Mouse (Mus musculus) ES-Bruce4 (cell line): ENCODE measurements around the gene Pbld1.

Experiments
- CTCF ChIP-seq: IDR thresholded peaks from one replicate; pipeline ENCODE4 v1.8.1; 2011; ENCODE audit warnings: low read depth, low read length
- EP300 ChIP-seq: IDR thresholded peaks from 2 replicates; pipeline ENCODE4 v1.6.1; 2011; ENCODE audit warnings: low read depth, low read length; ENCODE audit not compliant: insufficient read depth
- POLR2A ChIP-seq: IDR thresholded peaks from one replicate; pipeline ENCODE4 v1.8.1; 2011; ENCODE audit warnings: low read length; ENCODE audit not compliant: insufficient read depth

DNA sequence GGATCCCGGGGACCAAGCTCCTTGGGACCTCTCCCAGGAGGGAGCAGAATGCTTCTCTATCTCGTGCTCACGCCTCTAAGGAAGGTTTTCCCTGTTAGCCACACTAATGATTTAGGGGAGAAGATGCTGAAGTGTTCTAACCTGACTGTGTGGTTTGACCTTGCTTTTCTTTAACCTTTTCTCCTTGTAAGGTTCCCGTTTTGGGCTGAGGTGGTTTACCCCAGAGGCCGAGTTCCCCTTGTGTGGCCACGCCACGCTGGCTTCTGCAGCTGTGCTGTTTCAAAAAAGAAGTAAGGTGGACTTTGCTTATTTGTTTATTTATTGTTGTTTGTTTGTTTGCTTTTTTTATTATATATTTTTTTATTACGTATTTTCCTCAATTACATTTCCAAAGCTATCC lies 12.2 kb upstream of the Pbld1 start:
- no peak for TF ChIP-seq POLR2A
- no peak for TF ChIP-seq EP300
- TF ChIP-seq CTCF: no peak
